Mouse (Mus musculus): ENCODE data around the gene Cebpa.

GRCm38 (mm10) chr7:35127721-35128120 is 8.6 kb downstream of the Cebpa start:
- TF ChIP-seq CTCF (conservative IDR thresholded peaks at IDR 0.05; ENCODE audit: low read length) (no peak), POU5F1 (IDR thresholded peaks at IDR 0.05; ENCODE audit: borderline replicate concordance, low read length) (no peak), NANOG (IDR thresholded peaks at IDR 0.05; ENCODE audit: borderline replicate concordance, low read length) (no peak)

Measured in E14TG2a.4 (cell line).